Mouse (Mus musculus): Measurements from ENCODE around the gene Cdhr3.
A peak's percentile ranks its signal among the peaks of the same experiment; 100 is the strongest.

The Cdhr3 gene

GRCm38 (mm10) chr12:33092775-33093174 is at the start of gene Cdhr3:
Gene Cdhr3, minus strand, starts transcription at chr12:33092875.
- DNase-seq (ENCODE audit: low spot score in 2 of 2) = no peak

- peak in 1 of 2 experiments; percentile 46 for DNase-seq (ENCODE audit: low spot score in 2 of 2)
Observed at GRCm38 (mm10) chr12:33139083-33139482, 46.4 kb upstream of the Cdhr3 start.

GRCm38 (mm10) chr12:33137857-33138256 is 45.2 kb upstream of the Cdhr3 start:
- no peak for DNase-seq (ENCODE audit: low spot score in 2 of 2)

GRCm38 (mm10) chr12:33131796-33132195 is 39.1 kb upstream of the Cdhr3 start:
- no peak for DNase-seq (ENCODE audit: low spot score in 2 of 2)

GRCm38 (mm10) chr12:33130401-33130800 is 37.7 kb upstream of the Cdhr3 start:
- no peak for DNase-seq (ENCODE audit: low spot score in 2 of 2)

- peak; percentile 28 to 38 for DNase-seq (ENCODE audit: low spot score in 2 of 2)
Observed at GRCm38 (mm10) chr12:33129410-33129809, 36.7 kb upstream of the Cdhr3 start.

- DNase-seq (ENCODE audit: low spot score in 2 of 2) = no peak
Observed at GRCm38 (mm10) chr12:33128702-33129101, 36.0 kb upstream of the Cdhr3 start.

- DNase-seq (ENCODE audit: low spot score in 2 of 2) = no peak
Observed at GRCm38 (mm10) chr12:33128121-33128520, 35.4 kb upstream of the Cdhr3 start.

GRCm38 (mm10) chr12:33126243-33126642 is 33.6 kb upstream of the Cdhr3 start:
- DNase-seq (ENCODE audit: low spot score in 2 of 2) = no peak

- DNase-seq (ENCODE audit: low spot score in 2 of 2) = peak in 1 of 2 experiments; percentile 21
Observed at GRCm38 (mm10) chr12:33125594-33126227, 33.0 kb upstream of the Cdhr3 start.

- DNase-seq (ENCODE audit: low spot score in 2 of 2) = no peak
Observed at GRCm38 (mm10) chr12:33118624-33119301, 26.1 kb upstream of the Cdhr3 start.

GRCm38 (mm10) chr12:33110894-33111471 is 18.3 kb upstream of the Cdhr3 start:
- peak; percentile 55 to 64 for DNase-seq (ENCODE audit: low spot score in 2 of 2)

- peak; percentile 16 to 27 for DNase-seq (ENCODE audit: low spot score in 2 of 2)
Observed at GRCm38 (mm10) chr12:33109531-33109930, 16.9 kb upstream of the Cdhr3 start.

- DNase-seq (ENCODE audit: low spot score in 2 of 2) = no peak
Observed at GRCm38 (mm10) chr12:33106438-33107167, 13.9 kb upstream of the Cdhr3 start.

GRCm38 (mm10) chr12:33105724-33106123 is 13.0 kb upstream of the Cdhr3 start:
- DNase-seq (ENCODE audit: low spot score in 2 of 2) = no peak

- DNase-seq (ENCODE audit: low spot score in 2 of 2) = no peak
Observed at GRCm38 (mm10) chr12:33102342-33103115, 9.9 kb upstream of the Cdhr3 start.

GRCm38 (mm10) chr12:33101627-33102026 is 9.0 kb upstream of the Cdhr3 start:
- no peak for DNase-seq (ENCODE audit: low spot score in 2 of 2)

- DNase-seq (ENCODE audit: low spot score in 2 of 2) = no peak
Observed at GRCm38 (mm10) chr12:33096017-33096416, 3.3 kb upstream of the Cdhr3 start.

- no peak for DNase-seq (ENCODE audit: low spot score in 2 of 2)
Observed at GRCm38 (mm10) chr12:33092196-33092595, 479 bp downstream of the Cdhr3 start.

- DNase-seq (ENCODE audit: low spot score in 2 of 2) = no peak
Observed at GRCm38 (mm10) chr12:33086151-33086550, 6.5 kb downstream of the Cdhr3 start.

GRCm38 (mm10) chr12:33084683-33085082 is 8.0 kb downstream of the Cdhr3 start:
- no peak for DNase-seq (ENCODE audit: low spot score in 2 of 2)

- DNase-seq (ENCODE audit: low spot score in 2 of 2) = peak; percentile 42 to 56
Observed at GRCm38 (mm10) chr12:33083362-33083761, 9.3 kb downstream of the Cdhr3 start.

All from heart, adult 9 months (tissue).